In the genomic region with DNA sequence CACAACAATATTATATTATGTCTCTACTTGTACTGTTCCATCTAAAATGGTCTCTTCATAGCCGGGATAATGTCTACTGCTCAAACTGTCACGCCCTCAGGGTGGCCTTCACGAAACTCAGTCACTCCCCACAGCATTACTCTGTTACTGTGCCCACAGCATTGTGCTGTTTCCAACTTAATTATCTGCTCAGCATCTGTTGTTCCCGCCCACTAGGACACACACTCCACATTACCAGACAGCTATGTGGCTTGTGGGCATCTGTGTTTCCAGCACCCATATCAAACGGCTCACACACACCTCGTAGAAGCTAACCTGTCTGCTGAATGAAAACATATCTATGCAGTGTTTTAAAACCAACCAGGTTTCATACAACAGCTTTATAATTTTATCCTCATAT, we compare ENCODE assay signal across 8 mouse cellular contexts. TPM values are rescaled to one million over a fixed set of nuclear protein-coding genes. Genes with fewer than 3 reads are reported as not detected.
A peak's percentile ranks its signal among the peaks of the same experiment; 100 is the strongest.
DNase-seq lines count a peak whose midpoint lies in the region; ATAC-seq and TF ChIP-seq lines count a peak whose summit lies in the region.

No protein-coding gene starts in this region.

- H3K4me3 ChIP-seq in forebrain, embryonic 12.5 days (replicated peaks), result no peak overlapping the region
- H3K4me3 ChIP-seq in forebrain, embryonic 10.5 days, result no peak overlapping the region
- peak overlapping the region; percentile 4; the same call in 1 of the 2 replicates for H3K4me3 ChIP-seq in lung, embryonic 14.5 days (ENCODE audit: low read depth, low read length)
- no peak overlapping the region; the same call in 1 of the 2 replicates for H3K4me3 ChIP-seq in hindbrain, postnatal 0 days (ENCODE audit: low read length)
- H3K4me3 ChIP-seq in neural tube, embryonic 13.5 days, result no peak overlapping the region

- DNase-seq in forebrain, embryonic 10.5 days (ENCODE audit: extremely low spot score, low spot score), result no peak
- no peak for DNase-seq in lung, embryonic 14.5 days
- no peak for DNase-seq in lung, adult 18-20 months
- DNase-seq in hindbrain, postnatal 0 days (ENCODE audit: low spot score), result no peak
- no peak for DNase-seq in kidney, adult 9 months
- no peak for DNase-seq in heart, adult 18-20 months

- ATAC-seq in forebrain, embryonic 12.5 days (ENCODE audit: low FRiP score), result peak; percentile 53; the same call in 1 of the 2 replicates
- peak; percentile 42 for ATAC-seq in lung, embryonic 14.5 days (ENCODE audit: insufficient read depth)
- ATAC-seq in hindbrain, postnatal 0 days, result 0 out of 2 replicates have a peak, but pooled peaks have one; percentile 22
- ATAC-seq in neural tube, embryonic 13.5 days (ENCODE audit: low read depth), result peak; percentile 64

- no peak overlapping the region for H3K27ac ChIP-seq in forebrain, embryonic 12.5 days
- H3K27ac ChIP-seq in forebrain, embryonic 10.5 days, result no peak overlapping the region
- no peak overlapping the region for H3K27ac ChIP-seq in lung, embryonic 14.5 days (ENCODE audit: low read depth)
- no peak overlapping the region for H3K27ac ChIP-seq in hindbrain, postnatal 0 days
- H3K27ac ChIP-seq in neural tube, embryonic 13.5 days (replicated peaks), result no peak overlapping the region

- peaks cover 10% of the 10 kb centered on the region for H3K27me3 ChIP-seq in forebrain, embryonic 12.5 days
- H3K27me3 ChIP-seq in forebrain, embryonic 10.5 days (ENCODE audit: poor library complexity, severe bottlenecking), result peaks cover 43% of the 10 kb centered on the region
- no peaks in the 10 kb centered on the region for H3K27me3 ChIP-seq in lung, embryonic 14.5 days (ENCODE audit: insufficient read depth, low read length)
- H3K27me3 ChIP-seq in hindbrain, postnatal 0 days (ENCODE audit: insufficient read depth, low read length), result no peaks in the 10 kb centered on the region
- H3K27me3 ChIP-seq in neural tube, embryonic 13.5 days, result no peaks in the 10 kb centered on the region

- 36% methylated on average over 6 of the region's 6 CpGs for WGBS in forebrain, embryonic 12.5 days
- 58% methylated on average over 6 of the region's 6 CpGs for WGBS in forebrain, embryonic 10.5 days
- WGBS in lung, embryonic 14.5 days, result 49% methylated on average over 6 of the region's 6 CpGs
- 26% methylated on average over 6 of the region's 6 CpGs for WGBS in hindbrain, postnatal 0 days
- WGBS in neural tube, embryonic 13.5 days, result 32% methylated on average over 6 of the region's 6 CpGs

- no peak for TF ChIP-seq CTCF in lung, embryonic 14.5 days (IDR thresholded peaks at IDR 0.05; ENCODE audit: low read depth)
- no peak for TF ChIP-seq CTCF in hindbrain, postnatal 0 days (IDR thresholded peaks at IDR 0.05; ENCODE audit: low read depth)

- H3K4me1 ChIP-seq in forebrain, embryonic 12.5 days, result peaks cover 11% of the 10 kb centered on the region; the same call in 1 of the 2 replicates
- H3K4me1 ChIP-seq in forebrain, embryonic 10.5 days, result peaks cover 34% of the 10 kb centered on the region
- no peaks in the 10 kb centered on the region for H3K4me1 ChIP-seq in lung, embryonic 14.5 days (ENCODE audit: insufficient read depth)
- H3K4me1 ChIP-seq in hindbrain, postnatal 0 days (ENCODE audit: insufficient read depth, low read length), result no peaks in the 10 kb centered on the region; the same call in 1 of the 2 replicates
- H3K4me1 ChIP-seq in neural tube, embryonic 13.5 days (replicated peaks), result peaks cover 7% of the 10 kb centered on the region

- no peaks in the 10 kb centered on the region for H3K9me3 ChIP-seq in forebrain, embryonic 12.5 days
- H3K9me3 ChIP-seq in forebrain, embryonic 10.5 days, result no peaks in the 10 kb centered on the region
- H3K9me3 ChIP-seq in lung, embryonic 14.5 days (ENCODE audit: low read depth, low read length), result no peaks in the 10 kb centered on the region
- no peaks in the 10 kb centered on the region for H3K9me3 ChIP-seq in hindbrain, postnatal 0 days (ENCODE audit: low read length)
- H3K9me3 ChIP-seq in neural tube, embryonic 13.5 days, result no peaks in the 10 kb centered on the region

- no peaks in the 10 kb centered on the region for H3K36me3 ChIP-seq in forebrain, embryonic 12.5 days (replicated peaks)
- no peaks in the 10 kb centered on the region for H3K36me3 ChIP-seq in forebrain, embryonic 10.5 days (replicated peaks)
- no peaks in the 10 kb centered on the region for H3K36me3 ChIP-seq in lung, embryonic 14.5 days (ENCODE audit: insufficient read depth)
- no peaks in the 10 kb centered on the region for H3K36me3 ChIP-seq in hindbrain, postnatal 0 days (ENCODE audit: insufficient read depth, low read length)
- H3K36me3 ChIP-seq in neural tube, embryonic 13.5 days, result no peaks in the 10 kb centered on the region

- no peak overlapping the region for H3K4me2 ChIP-seq in forebrain, embryonic 12.5 days
- peak overlapping the region; percentile 58 for H3K4me2 ChIP-seq in lung, embryonic 14.5 days
- H3K4me2 ChIP-seq in hindbrain, postnatal 0 days (ENCODE audit: low read depth, low read length), result peak overlapping the region; percentile 50
- H3K4me2 ChIP-seq in neural tube, embryonic 13.5 days, result peak overlapping the region; percentile 53

- H3K9ac ChIP-seq in forebrain, embryonic 12.5 days, result no peak overlapping the region
- no peak overlapping the region for H3K9ac ChIP-seq in lung, embryonic 14.5 days
- H3K9ac ChIP-seq in hindbrain, postnatal 0 days (replicated peaks; ENCODE audit: low read length), result no peak overlapping the region
- no peak overlapping the region for H3K9ac ChIP-seq in neural tube, embryonic 13.5 days

RNA-seq across cellular contexts. Expression of gene Ube2cbp, which starts 13.7 kb away (rescaled TPM):
- polyA plus RNA-seq in forebrain, embryonic 12.5 days (2016; fragmentation: Nextera tagmentation; extraction: Ambion mirVana), result 6.2 and 6.9 TPM in 2 replicates
- 8.0 and 8.3 TPM in 2 replicates for polyA plus RNA-seq in forebrain, embryonic 10.5 days (2016; fragmentation: Nextera tagmentation; extraction: Ambion mirVana)
- 6.1 and 7.2 TPM in 2 replicates for polyA plus RNA-seq in lung, embryonic 14.5 days (2014; fragmentation: Nextera tagmentation; extraction: Ambion mirVana)
- total RNA-seq in hindbrain, postnatal 0 days (2014; rRNA removed), result 5.6 and 6.3 TPM in 2 replicates
- 6.8 and 7.4 TPM in 2 replicates for polyA plus RNA-seq in hindbrain, postnatal 0 days (2015; fragmentation: Nextera tagmentation; extraction: Ambion mirVana)
- 7.2 and 9.7 TPM in 2 replicates for polyA plus RNA-seq in neural tube, embryonic 13.5 days (2015; fragmentation: Nextera tagmentation; extraction: Ambion mirVana)
- 1 to 10 TPM; 1.7 to 1.9 TPM for total RNA-seq in heart, adult 18-20 months (2021)

RNA-seq across cellular contexts. Expression of gene Dop1a, which starts 15.9 kb away (rescaled TPM):
- 21.2 and 21.7 TPM in 2 replicates for polyA plus RNA-seq in forebrain, embryonic 12.5 days (2016; fragmentation: Nextera tagmentation; extraction: Ambion mirVana)
- 9.2 and 9.8 TPM in 2 replicates for polyA plus RNA-seq in forebrain, embryonic 10.5 days (2016; fragmentation: Nextera tagmentation; extraction: Ambion mirVana)
- 15.5 and 19.3 TPM in 2 replicates for polyA plus RNA-seq in lung, embryonic 14.5 days (2014; fragmentation: Nextera tagmentation; extraction: Ambion mirVana)
- total RNA-seq in hindbrain, postnatal 0 days (2014; rRNA removed), result 35.5 and 50.9 TPM in 2 replicates
- polyA plus RNA-seq in hindbrain, postnatal 0 days (2015; fragmentation: Nextera tagmentation; extraction: Ambion mirVana), result 22.9 and 23.9 TPM in 2 replicates
- 28.4 and 28.8 TPM in 2 replicates for polyA plus RNA-seq in neural tube, embryonic 13.5 days (2015; fragmentation: Nextera tagmentation; extraction: Ambion mirVana)
- total RNA-seq in heart, adult 18-20 months (2021), result 10 to 100 TPM; 16.1 to 18.4 TPM
